Mouse (Mus musculus): ENCODE measurements around the gene Lrrc15. TPM values are rescaled to one million over a fixed set of nuclear protein-coding genes. Genes with fewer than 3 reads are reported as not detected.

Gene Lrrc15
- total and polyA plus RNA-seq, 3 experiments: 0.22 TPM; not detected in 2

DNA sequence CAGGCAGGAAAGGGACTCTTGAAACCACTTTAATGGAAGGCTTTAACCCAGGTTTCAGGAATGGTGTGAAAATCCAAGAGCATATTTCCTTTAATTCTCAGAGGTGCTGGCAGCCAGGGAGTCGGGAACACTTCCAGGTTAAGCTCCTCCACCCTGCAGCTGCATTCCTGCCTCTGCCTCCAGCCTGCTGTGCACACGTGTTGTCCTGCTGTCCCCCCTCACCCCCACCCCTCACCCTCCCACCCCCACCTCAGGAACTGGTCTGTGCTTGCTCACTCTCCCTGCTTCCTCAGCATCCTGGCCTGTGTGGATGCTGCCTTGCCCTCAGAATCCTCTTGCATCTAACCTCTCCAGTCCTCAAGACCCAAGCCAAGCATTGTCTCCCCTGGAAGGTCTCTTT is 41.4 kb downstream of the Lrrc15 start:
- no peaks in the 10 kb centered on the region for H3K9me3 ChIP-seq (replicated peaks)
- H3K4me3 ChIP-seq (ENCODE audit: low read depth, low read length): no peak overlapping the region
- H3K36me3 ChIP-seq (replicated peaks): no peaks in the 10 kb centered on the region
- peaks cover 56% of the 10 kb centered on the region for H3K27me3 ChIP-seq (ENCODE audit: insufficient read depth, low read length)
- peaks cover 3% of the 10 kb centered on the region; the same call in 1 of the 2 replicates for H3K4me1 ChIP-seq (ENCODE audit: insufficient read depth, low read depth, low read length)
- ATAC-seq (ENCODE audit: extremely low read depth, insufficient number of reproducible peaks, low FRiP score, poor library complexity, severe bottlenecking) (no peak), DNase-seq (ENCODE audit: low spot score) (no peak)
- TF ChIP-seq GATA2 (IDR thresholded peaks at IDR 0.05; ENCODE audit: borderline replicate concordance, low read depth, low read length): no peak
- no peak for TF ChIP-seq CTCF (IDR thresholded peaks at IDR 0.05; ENCODE audit: low read depth, low read length)
- no peak for TF ChIP-seq TAL1 (conservative IDR thresholded peaks at IDR 0.05; ENCODE audit: low read depth, low read length)

DNA sequence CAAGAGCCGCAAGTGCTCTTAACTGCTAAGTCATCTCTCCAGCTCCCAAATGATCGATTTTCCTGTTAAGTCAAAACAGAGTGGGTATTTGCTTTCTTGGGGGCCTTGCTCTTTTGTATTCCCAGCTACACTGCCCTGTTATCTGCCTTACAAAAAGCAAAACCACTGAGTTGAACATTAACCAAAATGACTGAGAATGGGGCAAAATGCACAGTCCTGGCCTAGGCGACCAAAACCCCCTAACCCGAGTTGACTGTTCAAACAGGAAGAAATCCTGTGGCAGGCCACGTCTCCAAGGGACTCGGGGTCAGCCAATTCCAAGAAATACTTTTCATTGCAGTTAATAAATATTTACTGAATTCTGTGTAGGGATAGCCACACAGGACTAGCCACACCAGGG is 44.3 kb downstream of the Lrrc15 start:
- ATAC-seq (ENCODE audit: extremely low read depth, insufficient number of reproducible peaks, low FRiP score, poor library complexity, severe bottlenecking) (no peak), DNase-seq (ENCODE audit: low spot score) (no peak)
- Histone ChIP-seq H3K27me3 (ENCODE audit: insufficient read depth, low read length) (peaks cover 72% of the 10 kb centered on the region), H3K4me1 (ENCODE audit: insufficient read depth, low read depth, low read length) (peaks cover 23% of the 10 kb centered on the region), H3K4me3 (ENCODE audit: low read depth, low read length) (no peak overlapping the region), H3K9me3 (replicated peaks) (no peaks in the 10 kb centered on the region), H3K36me3 (replicated peaks) (no peaks in the 10 kb centered on the region)
- TF ChIP-seq CTCF (IDR thresholded peaks at IDR 0.05; ENCODE audit: low read depth, low read length) (no peak), GATA2 (IDR thresholded peaks at IDR 0.05; ENCODE audit: borderline replicate concordance, low read depth, low read length) (no peak), TAL1 (conservative IDR thresholded peaks at IDR 0.05; ENCODE audit: low read depth, low read length) (no peak)

DNA sequence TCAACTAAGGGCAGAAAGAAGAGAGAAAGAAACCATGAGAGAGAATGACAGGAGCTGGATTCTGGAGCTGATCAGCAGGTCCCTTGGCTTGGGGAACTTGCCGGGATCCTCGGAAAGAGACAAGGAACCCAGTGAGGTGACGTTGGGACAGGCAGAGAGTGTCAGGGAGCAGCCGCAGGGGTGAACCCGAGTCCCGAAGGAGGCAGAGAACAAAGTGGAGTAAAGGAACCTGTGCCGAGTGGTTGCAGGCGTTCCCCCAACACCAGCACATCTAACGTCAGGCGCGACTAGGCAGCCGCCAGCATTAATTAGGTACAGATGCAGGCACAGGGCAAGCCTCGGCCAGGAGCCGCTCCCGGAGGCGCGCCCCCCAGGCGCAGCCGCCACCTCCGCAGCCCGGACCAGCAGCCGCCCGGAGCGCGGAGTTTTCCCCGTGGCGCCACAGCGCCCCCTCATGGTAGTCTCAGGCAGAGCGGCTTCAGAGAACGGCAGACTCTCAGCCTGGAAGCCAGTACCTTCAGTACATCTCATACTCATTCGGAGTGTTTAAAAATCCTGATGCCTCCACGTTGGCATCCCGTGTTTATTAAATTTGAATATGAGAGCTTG is 46.9 kb downstream of the Lrrc15 start:
- DNase-seq (ENCODE audit: low spot score): peak; percentile 74
- no peaks in the 10 kb centered on the region for H3K36me3 ChIP-seq (replicated peaks)
- H3K27me3 ChIP-seq (ENCODE audit: insufficient read depth, low read length): peaks cover 74% of the 10 kb centered on the region
- TF ChIP-seq CTCF (IDR thresholded peaks at IDR 0.05; ENCODE audit: low read depth, low read length): peak; percentile 86
- no peak for TF ChIP-seq TAL1 (conservative IDR thresholded peaks at IDR 0.05; ENCODE audit: low read depth, low read length)
- ATAC-seq (ENCODE audit: extremely low read depth, insufficient number of reproducible peaks, low FRiP score, poor library complexity, severe bottlenecking): no peak
- peaks cover 23% of the 10 kb centered on the region for H3K4me1 ChIP-seq (ENCODE audit: insufficient read depth, low read depth, low read length)
- H3K4me3 ChIP-seq (ENCODE audit: low read depth, low read length): peak overlapping the region; percentile 68; the same call in 1 of the 2 replicates
- H3K9me3 ChIP-seq (replicated peaks): no peaks in the 10 kb centered on the region

DNA sequence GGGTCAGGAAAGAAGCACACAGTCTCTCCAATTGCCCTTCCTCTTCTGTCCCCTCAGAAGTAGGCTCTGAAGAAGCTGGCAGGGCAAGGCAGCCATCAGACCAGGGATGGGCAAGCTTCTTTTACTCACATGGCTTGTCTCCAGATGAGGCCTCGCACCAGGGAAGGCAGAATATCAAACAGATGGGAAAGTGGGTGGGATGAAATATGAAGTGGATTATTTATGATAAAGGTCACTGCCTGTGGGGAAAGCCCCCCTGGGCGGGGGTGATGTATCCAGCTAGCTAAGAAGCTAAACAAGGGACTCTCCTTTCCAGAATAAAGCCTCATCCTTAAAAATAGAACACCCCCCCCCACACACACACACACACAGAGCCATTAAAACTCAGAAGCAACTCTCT is 47.5 kb downstream of the Lrrc15 start:
- no peak for ATAC-seq (ENCODE audit: extremely low read depth, insufficient number of reproducible peaks, low FRiP score, poor library complexity, severe bottlenecking)
- TF ChIP-seq GATA2 (IDR thresholded peaks at IDR 0.05; ENCODE audit: borderline replicate concordance, low read depth, low read length) (no peak), GATA1 (IDR thresholded peaks at IDR 0.05; ENCODE audit: borderline replicate concordance, low read length) (no peak), CTCF (IDR thresholded peaks at IDR 0.05; ENCODE audit: low read depth, low read length) (no peak), TAL1 (conservative IDR thresholded peaks at IDR 0.05; ENCODE audit: low read depth, low read length) (no peak), POLR2AphosphoS5 (IDR thresholded peaks at IDR 0.05; ENCODE audit: insufficient replicate concordance, low read depth, low read length) (no peak)
- no peak for DNase-seq (ENCODE audit: low spot score)
- H3K4me1 ChIP-seq (ENCODE audit: insufficient read depth, low read depth, low read length): peaks cover 23% of the 10 kb centered on the region
- no peaks in the 10 kb centered on the region for H3K9me3 ChIP-seq (replicated peaks)
- H3K27me3 ChIP-seq (ENCODE audit: insufficient read depth, low read length): peaks cover 70% of the 10 kb centered on the region
- H3K36me3 ChIP-seq (replicated peaks): no peaks in the 10 kb centered on the region
- H3K4me3 ChIP-seq (ENCODE audit: low read depth, low read length): 0 out of 2 replicates have a peak overlapping the region, but pooled peaks have one; percentile 68

DNA sequence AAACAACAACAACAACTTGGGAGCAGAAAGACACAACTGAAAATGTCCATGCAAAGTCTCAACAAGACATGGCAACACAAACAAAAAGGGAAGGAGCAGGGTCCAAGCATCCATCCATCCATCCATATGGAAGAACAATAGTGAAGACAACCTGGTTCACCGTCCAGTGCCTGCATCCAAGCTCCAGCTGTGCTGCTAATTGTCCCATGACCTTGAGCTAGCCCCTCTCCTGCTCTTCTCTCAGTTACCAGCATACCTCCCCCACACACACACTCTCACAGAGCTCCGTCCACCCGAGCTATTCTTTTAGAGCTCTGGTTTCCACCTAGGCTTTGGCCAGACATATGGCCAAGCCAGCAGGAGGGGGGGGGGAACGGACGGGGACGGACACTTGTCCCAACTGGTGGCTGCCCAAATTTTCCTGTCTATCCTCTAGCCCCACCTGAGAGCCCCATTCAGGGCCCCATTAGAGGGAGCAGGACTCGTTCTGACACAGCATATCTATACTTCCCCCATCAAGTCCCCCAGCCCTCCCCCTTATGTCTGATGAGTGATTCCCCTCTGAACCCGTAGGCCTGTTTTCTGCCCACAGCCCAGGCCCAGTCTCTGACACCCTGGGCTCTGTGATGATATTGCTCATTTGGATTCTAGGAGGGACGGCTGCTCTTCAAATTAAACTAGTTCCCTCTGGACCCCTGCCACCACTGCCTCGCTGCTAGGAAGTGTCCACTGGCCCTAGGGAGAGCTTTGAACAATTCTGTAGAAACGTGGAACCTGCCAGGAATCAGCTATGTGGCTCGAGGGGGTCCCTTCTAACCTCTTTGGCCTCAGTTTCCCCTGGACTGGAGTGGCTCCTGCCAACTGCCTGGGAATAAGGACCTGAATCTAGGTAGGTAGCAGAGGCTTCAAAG is 48.2 kb downstream of the Lrrc15 start:
- no peak overlapping the region for H3K4me3 ChIP-seq (ENCODE audit: low read depth, low read length)
- DNase-seq (ENCODE audit: low spot score) (no peak), ATAC-seq (ENCODE audit: extremely low read depth, insufficient number of reproducible peaks, low FRiP score, poor library complexity, severe bottlenecking) (no peak)
- TF ChIP-seq POLR2AphosphoS5 (IDR thresholded peaks at IDR 0.05; ENCODE audit: insufficient replicate concordance, low read depth, low read length) (no peak), GATA2 (IDR thresholded peaks at IDR 0.05; ENCODE audit: borderline replicate concordance, low read depth, low read length) (no peak), GATA1 (IDR thresholded peaks at IDR 0.05; ENCODE audit: borderline replicate concordance, low read length) (no peak)
- peaks cover 71% of the 10 kb centered on the region for H3K27me3 ChIP-seq (ENCODE audit: insufficient read depth, low read length)
- no peaks in the 10 kb centered on the region for H3K9me3 ChIP-seq (replicated peaks)
- H3K36me3 ChIP-seq (replicated peaks): no peaks in the 10 kb centered on the region
- H3K4me1 ChIP-seq (ENCODE audit: insufficient read depth, low read depth, low read length): peaks cover 23% of the 10 kb centered on the region

DNA sequence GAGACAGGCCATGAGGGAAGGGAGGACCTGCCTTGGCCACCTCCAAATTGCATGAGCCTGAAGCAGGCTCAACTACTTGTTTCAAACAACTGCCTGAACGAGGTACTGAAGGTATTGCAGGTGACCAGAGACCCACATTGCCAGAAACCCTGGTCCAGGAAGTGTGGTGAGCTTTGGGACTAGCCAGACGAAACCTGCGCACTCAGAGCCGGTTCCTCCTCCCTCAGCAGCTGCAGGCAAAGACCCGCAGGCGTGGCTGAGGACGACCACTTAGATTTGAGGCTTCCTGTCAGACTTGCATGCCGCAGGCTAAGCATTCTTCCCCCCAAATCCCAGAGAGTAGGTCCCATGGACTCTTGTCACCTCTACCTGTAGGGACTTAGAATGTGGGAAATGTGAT is 49.0 kb downstream of the Lrrc15 start:
- TF ChIP-seq GATA1 (IDR thresholded peaks at IDR 0.05; ENCODE audit: borderline replicate concordance, low read length) (no peak), POLR2AphosphoS5 (IDR thresholded peaks at IDR 0.05; ENCODE audit: insufficient replicate concordance, low read depth, low read length) (no peak)
- peaks cover 76% of the 10 kb centered on the region for H3K27me3 ChIP-seq (ENCODE audit: insufficient read depth, low read length)
- H3K36me3 ChIP-seq (replicated peaks): no peaks in the 10 kb centered on the region
- DNase-seq (ENCODE audit: low spot score): no peak
- H3K4me3 ChIP-seq (ENCODE audit: low read depth, low read length): no peak overlapping the region
- H3K4me1 ChIP-seq (ENCODE audit: insufficient read depth, low read depth, low read length): peaks cover 23% of the 10 kb centered on the region
- H3K9me3 ChIP-seq (replicated peaks): no peaks in the 10 kb centered on the region
- no peak for ATAC-seq (ENCODE audit: extremely low read depth, insufficient number of reproducible peaks, low FRiP score, poor library complexity, severe bottlenecking)

All from G1E (cell line).